Comparison of ENCODE assay signal across 17 mouse cellular contexts in the genomic region with DNA sequence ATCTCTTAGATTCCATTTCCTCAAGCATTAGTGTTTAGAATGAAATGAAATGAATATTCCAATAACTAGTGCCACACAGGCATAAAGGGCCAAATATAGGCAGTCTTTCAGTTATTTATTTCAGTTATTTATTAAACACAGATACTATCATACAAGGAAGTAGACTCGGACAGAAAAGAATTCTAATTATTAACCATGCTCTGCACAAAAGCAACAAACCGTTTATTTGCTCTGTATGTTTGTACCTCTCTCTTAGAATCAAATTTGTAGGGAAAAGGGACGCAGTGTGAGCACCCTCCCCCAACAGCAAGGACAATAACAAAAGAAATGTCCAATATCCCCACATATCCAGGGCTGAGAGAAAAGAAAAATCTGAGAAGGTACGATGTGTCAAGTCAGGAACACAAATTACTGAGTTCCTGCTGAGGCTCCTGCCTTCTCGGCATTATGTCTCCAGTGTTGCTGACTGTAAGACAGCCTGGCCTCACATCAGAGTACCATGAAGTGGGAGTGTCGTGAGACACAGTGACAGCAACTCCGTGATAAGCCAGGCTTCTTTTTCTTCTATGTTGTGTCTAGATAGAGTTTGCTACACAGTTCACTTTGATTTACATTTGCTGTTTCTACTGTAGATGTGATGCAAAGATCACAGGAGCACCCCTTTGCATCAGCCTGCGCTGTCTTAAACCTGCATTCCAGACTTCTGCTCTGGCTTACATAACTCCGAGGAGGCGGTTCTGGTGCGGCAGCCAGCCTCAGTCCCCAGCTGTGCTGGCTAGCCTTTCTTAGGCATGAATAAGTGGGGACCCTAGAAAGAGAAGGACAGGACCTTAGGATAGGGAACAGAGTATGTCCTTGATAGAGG. TPM values are rescaled to one million over a fixed set of nuclear protein-coding genes. Genes with fewer than 3 reads are reported as not detected.
DNase-seq lines count a peak whose midpoint lies in the region; ATAC-seq and TF ChIP-seq lines count a peak whose summit lies in the region.
"Had no signal": no experiment of that assay in that cellular context is flagged by ENCODE, and none has a peak within 500 bp of the region (broad histone marks: within the 10 kb centered on the region; RNA-seq: fewer than 3 reads in every experiment).

No protein-coding gene starts in this region.

- no peaks in the 10 kb centered on the region for H3K36me3 ChIP-seq in kidney, adult 2 months (ENCODE audit: control insufficient read depth, insufficient read depth, low read length)
- H3K36me3 ChIP-seq: hindbrain, embryonic 12.5 days; limb, embryonic 13.5 days; neural tube, embryonic 12.5 days had no signal

- peak; percentile 34 for DNase-seq in left cerebral cortex, adult 11 months (ENCODE audit: low spot score)
- DNase-seq in left cerebral cortex, postnatal 4 days: no peak
- peak; percentile 5 for DNase-seq in brain, embryonic 14.5 days (ENCODE audit: low read depth)
- DNase-seq in kidney, adult 2 months: peak; percentile 48
- peak; percentile 44 for DNase-seq in left cerebral cortex, adult 2 months (ENCODE audit: extremely low spot score in 1 of 2, low spot score in 2 of 2)
- no peak for DNase-seq in heart, postnatal 25 days (ENCODE audit: low spot score)
- no peak for DNase-seq in gastrocnemius, postnatal 14 days
- DNase-seq: adrenal gland, postnatal 25 days; cerebellum, adult 11 months; embryo, embryonic 11 days; lung, postnatal 10 days; midbrain, embryonic 14.5 days; thymus, postnatal 14 days had no signal

- TF ChIP-seq POLR2A in brain, embryonic 14.5 days (IDR thresholded peaks at IDR 0.05; ENCODE audit: borderline replicate concordance, extremely low read depth, insufficient read depth, insufficient read length, poor library complexity, severe bottlenecking): no peak
- TF ChIP-seq POLR2A in kidney, adult 2 months (IDR thresholded peaks at IDR 0.05; ENCODE audit: low read depth, low read length): no peak

- no peaks in the 10 kb centered on the region for H3K27me3 ChIP-seq in kidney, adult 2 months (replicated peaks; ENCODE audit: control insufficient read depth, insufficient read depth, low read length)
- H3K27me3 ChIP-seq: hindbrain, embryonic 12.5 days; limb, embryonic 13.5 days; neural tube, embryonic 12.5 days had no signal

- 26% methylated on average over 11 of the region's 11 CpGs for WGBS in kidney, adult 2 months

- TF ChIP-seq CTCF in brain, embryonic 14.5 days (IDR thresholded peaks at IDR 0.05; ENCODE audit: borderline replicate concordance, extremely low read depth, insufficient read depth, insufficient read length): no peak
- no peak for TF ChIP-seq CTCF in kidney, adult 2 months (conservative IDR thresholded peaks at IDR 0.05; ENCODE audit: insufficient read depth, insufficient read length, low read depth, low read length)
- TF ChIP-seq CTCF in left cerebral cortex, adult 2 months (IDR thresholded peaks at IDR 0.05): no peak

- H3K4me3 ChIP-seq in kidney, adult 2 months (ENCODE audit: insufficient read depth, low read depth, low read length): no peak overlapping the region
- no peak overlapping the region for H3K4me3 ChIP-seq in left cerebral cortex, adult 2 months
- H3K4me3 ChIP-seq: hindbrain, embryonic 12.5 days; limb, embryonic 13.5 days; neural tube, embryonic 12.5 days had no signal

- peaks cover 12% of the 10 kb centered on the region for H3K4me1 ChIP-seq in kidney, adult 2 months (ENCODE audit: control insufficient read depth, insufficient read depth, low read length)
- H3K4me1 ChIP-seq: hindbrain, embryonic 12.5 days; limb, embryonic 13.5 days; neural tube, embryonic 12.5 days had no signal

- intact Hi-C loops in left cerebral cortex, postnatal 4 days (cut with DNase I): no loop called here
- intact Hi-C loops in left cerebral cortex, adult 2 months (cut with DNase I): no loop called here
- intact Hi-C loops in heart, postnatal 25 days (cut with DNase I): no loop called here
- intact Hi-C loops in gastrocnemius, postnatal 14 days (cut with DNase I; ENCODE audit: low total_unique reads): no loop called here

- no peak for ATAC-seq in megakaryocyte progenitor cell, adult 5-6 weeks (replicated peaks; ENCODE audit: poor library complexity)

- H3K27ac ChIP-seq in kidney, adult 2 months (ENCODE audit: insufficient read depth, low read depth, low read length): peak overlapping the region; percentile 87
- peak overlapping the region; percentile 77 for H3K27ac ChIP-seq in left cerebral cortex, adult 2 months
- H3K27ac ChIP-seq: hindbrain, embryonic 12.5 days; limb, embryonic 13.5 days; neural tube, embryonic 12.5 days had no signal

RNA-seq across cellular contexts. Expression of a gene that starts 30.0 kb away (rescaled TPM):
- total RNA-seq in left cerebral cortex, postnatal 4 days (2021): 10 to 100 TPM; 59.1 to 66.4 TPM
- 34.5 and 41.5 TPM in 2 replicates for polyA plus RNA-seq in brain, embryonic 14.5 days (2012; rRNA removed)
- 7.7 and 9.4 TPM in 2 replicates for polyA plus RNA-seq in kidney, adult 2 months (2012; rRNA removed)
- 10 to 100 TPM; 67.3 to 70.7 TPM for total RNA-seq in left cerebral cortex, adult 2 months (2021)
- 10 to 100 TPM; 64.1 to 65.6 TPM for total RNA-seq in heart, postnatal 25 days (2021)
- total RNA-seq in megakaryocyte progenitor cell, adult 5-6 weeks (2015): 27.3 and 38.9 TPM in 2 replicates
- 24.5 and 40.9 TPM in 2 replicates for total RNA-seq in megakaryocyte progenitor cell, adult 5-6 weeks (2017)
- 10 to 100 TPM; 14.6 to 16.3 TPM for total RNA-seq in gastrocnemius, postnatal 14 days (2021)

Comparison
In these comparisons a context has a peak if more than half of its experiments do, and no peak if none do; other contexts are left out.
1. DNase-seq: peak in left cerebral cortex, adult 11 months (single experiment), brain, embryonic 14.5 days (single experiment), kidney, adult 2 months (single experiment) and left cerebral cortex, adult 2 months (2 of 2); none in left cerebral cortex, postnatal 4 days (single experiment), heart, postnatal 25 days (single experiment) and gastrocnemius, postnatal 14 days (single experiment).